Mouse (Mus musculus) cortical plate, adult 2 months (tissue): ENCODE data around the gene Cacnb4. TPM values are rescaled to one million over a fixed set of nuclear protein-coding genes. Genes with fewer than 3 reads are reported as not detected.

Source experiments
- H3K27ac ChIP-seq: fragments of 200-500 bp; 2 replicates; pipeline ENCODE4 v1.5.1; 2012; ENCODE audit warnings: low read length, control low read depth, inconsistent platforms; ENCODE audit not compliant: insufficient read depth
- H3K4me1 ChIP-seq: fragments of 200-500 bp; 2 replicates; pipeline ENCODE4 v1.6.1; 2011; ENCODE audit warnings: low read length; ENCODE audit not compliant: control insufficient read depth, insufficient read depth
- H3K4me3 ChIP-seq: fragments of 200-500 bp; 2 replicates; pipeline ENCODE4 v1.5.1; 2011; ENCODE audit warnings: mild to moderate bottlenecking, low read length, control low read depth; ENCODE audit not compliant: insufficient read depth
- CTCF ChIP-seq: fragments of 200-500 bp; IDR thresholded peaks from 2 replicates; pipeline ENCODE4 v1.5.1; 2011; ENCODE audit warnings: mild to moderate bottlenecking, control low read depth, low read length; ENCODE audit not compliant: insufficient read depth; ENCODE audit errors: extremely low read depth
- POLR2A ChIP-seq: fragments of 200-500 bp; IDR thresholded peaks from 2 replicates; pipeline ENCODE4 v1.6.1; 2011; ENCODE audit warnings: mild to moderate bottlenecking, low read length, control low read depth; ENCODE audit not compliant: insufficient read depth; ENCODE audit errors: extremely low read depth
- polyA plus RNA-seq: library from polyadenylated mRNA; depleted of rRNA; stranded (reverse); fragments of >200 nt; gene quantifications from 2 replicates; pipeline ENCODE4 v1.2.3, GENCODE M21; 2012

Cacnb4 gene
- polyA plus RNA-seq, 1 experiment, result 70.3 TPM

GRCm38 (mm10) chr2:52512865-52513388 lies 163.7 kb downstream of the Cacnb4 start:
- TF ChIP-seq CTCF (no peak), POLR2A (no peak)
- Histone ChIP-seq H3K4me3 (no peak overlapping the region), H3K27ac (no peak overlapping the region), H3K4me1 (peaks cover 19% of the 10 kb centered on the region)

GRCm38 (mm10) chr2:52512206-52512605 lies 164.4 kb downstream of the Cacnb4 start:
- H3K4me3 ChIP-seq, result no peak overlapping the region
- peaks cover 19% of the 10 kb centered on the region for H3K4me1 ChIP-seq
- TF ChIP-seq CTCF (no peak), POLR2A (no peak)
- no peak overlapping the region for H3K27ac ChIP-seq

- Histone ChIP-seq H3K27ac (no peak overlapping the region), H3K4me1 (peaks cover 19% of the 10 kb centered on the region)
- TF ChIP-seq POLR2A (no peak), CTCF (no peak)
These were observed 164.8 kb downstream of the Cacnb4 start for GRCm38 (mm10) chr2:52511799-52512198.

GRCm38 (mm10) chr2:52509779-52510500 lies 166.7 kb downstream of the Cacnb4 start:
- Histone ChIP-seq H3K4me1 (peaks cover 22% of the 10 kb centered on the region), H3K27ac (peak overlapping the region; percentile 38; the same call in 1 of the 2 replicates), H3K4me3 (no peak overlapping the region)
- TF ChIP-seq POLR2A (no peak), CTCF (no peak)

More at GRCm38 (mm10) chr2:52511799-52512198, 164.8 kb downstream of the Cacnb4 start:
- no peak overlapping the region for H3K4me3 ChIP-seq

GRCm38 (mm10) chr2:52505164-52505563 lies 171.5 kb downstream of the Cacnb4 start:
- Histone ChIP-seq H3K27ac (no peak overlapping the region), H3K4me1 (peaks cover 10% of the 10 kb centered on the region)
- TF ChIP-seq CTCF (no peak), POLR2A (no peak)

GRCm38 (mm10) chr2:52504762-52505161 lies 171.9 kb downstream of the Cacnb4 start:
- H3K4me3 ChIP-seq, result no peak overlapping the region
- TF ChIP-seq CTCF (no peak), POLR2A (no peak)
- H3K4me1 ChIP-seq, result peaks cover 9% of the 10 kb centered on the region
- H3K27ac ChIP-seq, result no peak overlapping the region

More at GRCm38 (mm10) chr2:52505164-52505563, 171.5 kb downstream of the Cacnb4 start:
- H3K4me3 ChIP-seq, result no peak overlapping the region

DNA sequence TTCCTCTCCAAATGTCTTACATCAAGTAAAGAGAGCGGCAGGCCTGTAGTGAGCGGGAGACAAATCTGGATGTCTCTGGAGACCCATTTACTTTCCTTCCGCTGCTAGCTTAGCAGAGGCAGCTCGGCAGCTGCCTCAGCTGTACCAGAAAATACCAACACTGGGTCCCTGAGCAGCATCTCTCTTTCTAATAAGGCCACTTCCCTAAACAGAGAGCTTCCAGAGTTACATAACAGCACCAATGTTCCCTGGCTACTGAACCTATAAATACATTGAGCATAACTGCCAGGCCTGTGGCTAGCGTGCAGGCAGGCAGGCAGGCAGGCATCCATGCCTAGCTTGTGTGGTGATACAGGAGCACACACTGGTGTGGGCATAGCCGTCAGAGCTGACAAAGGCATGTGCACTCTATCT lies 176.8 kb downstream of the Cacnb4 start:
- Histone ChIP-seq H3K4me3 (no peak overlapping the region), H3K27ac (peak overlapping the region; percentile 27), H3K4me1 (peaks cover 13% of the 10 kb centered on the region)
- no peak for TF ChIP-seq CTCF
- 0 out of 2 replicates have a peak, but pooled peaks have one; percentile 25 for TF ChIP-seq POLR2A

DNA sequence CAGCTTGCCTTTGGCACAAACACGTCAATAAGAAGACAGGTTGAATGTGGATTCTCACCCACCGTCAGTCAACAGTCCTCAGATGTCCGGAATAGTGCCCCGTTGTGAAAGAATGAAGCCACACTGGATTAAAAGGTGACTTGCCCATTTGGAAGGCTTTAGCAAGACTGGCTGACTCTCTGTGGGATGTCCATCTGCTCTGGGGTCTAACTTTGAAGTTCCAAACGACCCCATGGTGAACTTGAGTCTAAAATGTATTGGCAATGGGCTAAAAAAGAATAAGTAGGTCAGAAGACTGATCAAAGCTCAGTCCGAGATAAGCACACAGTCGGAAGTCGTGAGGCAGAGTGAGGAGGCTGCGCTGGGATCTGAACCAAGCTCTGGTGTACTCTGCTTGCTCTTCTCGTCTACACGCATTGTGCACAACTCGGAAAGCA lies 177.5 kb downstream of the Cacnb4 start:
- TF ChIP-seq CTCF (no peak), POLR2A (no peak)
- Histone ChIP-seq H3K4me3 (no peak overlapping the region), H3K4me1 (peaks cover 13% of the 10 kb centered on the region), H3K27ac (no peak overlapping the region)

DNA sequence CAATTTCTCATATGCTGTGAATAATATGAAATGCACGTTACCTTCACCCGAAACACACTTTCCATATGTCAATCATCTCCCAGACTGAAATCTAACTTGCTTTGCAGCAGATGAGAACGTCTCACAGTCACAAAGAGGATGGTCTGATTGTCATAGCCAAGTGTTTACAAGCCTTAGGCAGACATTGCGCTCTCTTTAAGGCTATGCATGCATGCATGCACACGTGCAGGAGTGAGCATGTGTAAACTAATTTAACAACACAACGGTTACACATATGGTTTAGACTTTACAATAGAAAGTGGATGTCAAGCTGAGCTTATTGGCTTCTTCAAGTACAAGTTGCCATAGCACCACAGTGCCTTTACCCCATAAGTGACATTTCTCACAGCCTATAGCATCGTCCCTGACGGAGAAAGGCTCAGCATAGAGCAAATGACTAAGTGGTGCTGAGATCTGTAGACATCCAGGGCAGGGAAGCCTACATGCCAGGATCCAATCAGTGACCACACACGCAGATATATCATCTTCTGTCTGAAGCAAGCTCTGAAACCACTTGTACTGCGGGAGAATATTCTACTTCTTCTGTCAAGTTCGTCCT lies 181.4 kb downstream of the Cacnb4 start:
- TF ChIP-seq CTCF (no peak), POLR2A (no peak)
- Histone ChIP-seq H3K4me3 (no peak overlapping the region), H3K27ac (no peak overlapping the region), H3K4me1 (peaks cover 12% of the 10 kb centered on the region)

- TF ChIP-seq POLR2A, result no peak
- TF ChIP-seq CTCF, result no peak
These were observed 182.4 kb downstream of the Cacnb4 start for GRCm38 (mm10) chr2:52494274-52494673.

More at GRCm38 (mm10) chr2:52494274-52494673, 182.4 kb downstream of the Cacnb4 start:
- Histone ChIP-seq H3K4me3 (no peak overlapping the region), H3K27ac (no peak overlapping the region), H3K4me1 (peaks cover 12% of the 10 kb centered on the region)
